Mouse (Mus musculus) small intestine, adult 2 months (tissue): ENCODE results near the gene Trp53tg5.

ENCODE experiments used
- CTCF ChIP-seq: fragments of 200-500 bp; IDR thresholded peaks from 2 replicates; pipeline ENCODE4 v1.5.1; 2012; ENCODE audit warnings: low read depth, mild to moderate bottlenecking, control low read depth, inconsistent platforms, low read length, moderate library complexity, mixed read lengths; ENCODE audit not compliant: insufficient replicate concordance, insufficient read length; ENCODE audit errors: extremely low read depth
- POLR2A ChIP-seq: fragments of 200-500 bp; IDR thresholded peaks from 2 replicates; pipeline ENCODE4 v1.6.1; 2012; ENCODE audit warnings: low read depth, mild to moderate bottlenecking, control low read depth, inconsistent platforms, low read length, moderate library complexity

DNA sequence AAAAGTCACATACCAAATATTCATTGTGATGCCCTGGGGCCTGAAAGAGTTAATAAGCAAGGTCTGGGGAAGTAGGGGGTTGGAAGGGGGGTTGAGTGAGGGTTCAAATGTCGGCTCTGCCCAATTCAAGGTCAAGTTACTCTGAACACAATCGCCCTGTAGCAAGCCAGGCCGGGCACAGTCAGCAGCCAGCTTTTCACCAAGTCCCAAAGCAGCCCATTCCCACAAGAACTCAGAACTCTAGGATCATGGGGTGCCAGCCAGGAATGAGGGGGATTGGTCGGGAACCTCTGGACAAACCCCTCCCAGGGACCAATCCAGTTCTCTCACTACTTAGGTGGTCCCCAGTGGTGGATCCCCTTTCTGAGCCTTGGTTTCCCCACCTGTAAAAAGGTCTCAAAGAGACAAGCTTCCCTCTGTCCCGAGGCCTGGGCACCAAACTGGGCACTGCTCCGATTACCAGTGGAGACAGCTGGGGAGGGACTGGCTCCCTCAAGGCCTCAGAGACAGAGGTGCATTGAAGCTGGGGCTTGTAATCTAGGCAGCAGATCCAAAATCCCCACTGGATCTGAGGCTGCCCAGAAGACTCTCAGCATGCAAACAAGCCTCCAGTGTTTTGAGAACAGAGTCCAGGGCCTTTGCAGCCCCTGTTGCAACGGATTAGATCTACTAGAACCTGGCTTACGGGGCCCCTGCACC is 37.2 kb downstream of the Trp53tg5 start:
- TF ChIP-seq POLR2A (no peak), CTCF (no peak)
